Mouse (Mus musculus) lung, adult 2 months (tissue): Measurements from ENCODE around the gene Ass1. TPM values are rescaled to one million over a fixed set of nuclear protein-coding genes. Genes with fewer than 3 reads are reported as not detected.
A peak's percentile ranks its signal among the peaks of the same experiment; 100 is the strongest.

Source experiments
- DNase-seq: peaks from one replicate; pipeline ENCODE4 v3.0.0; 2022
- H3K4me1 ChIP-seq: fragments of 200-500 bp; 2 replicates; pipeline ENCODE4 v1.6.1; 2011; ENCODE audit warnings: low read length; ENCODE audit not compliant: control insufficient read depth, insufficient read depth
- H3K4me3 ChIP-seq: fragments of 200-500 bp; replicated peaks from 2 replicates; pipeline ENCODE3; 2011; ENCODE audit warnings: low read depth, mild to moderate bottlenecking, control low read depth, low read length; ENCODE audit errors: extremely low read depth
- CTCF ChIP-seq: fragments of 200-500 bp; IDR thresholded peaks from 2 replicates; pipeline ENCODE4 v1.5.1; 2011; ENCODE audit warnings: mild to moderate bottlenecking, low read length, control low read depth; ENCODE audit not compliant: insufficient read depth
- POLR2A ChIP-seq: fragments of 200-500 bp; IDR thresholded peaks from 2 replicates; pipeline ENCODE4 v1.6.1; 2011; ENCODE audit warnings: low read depth, mild to moderate bottlenecking, control low read depth, low read length, borderline replicate concordance; ENCODE audit errors: extremely low read depth
- WGBS: fragments of 180-500 bp; shearing (Covaris S2); methylation state at CpG from one replicate; pipeline ENCODE4 v1.1.7; 2018; 5-methylcytosine and 5-hydroxymethylcytosine counted together
- polyA plus RNA-seq: library from polyadenylated mRNA; depleted of rRNA; stranded (reverse); fragments of >200 nt; gene quantifications from 2 replicates; pipeline ENCODE4 v1.2.3, GENCODE M21; 2012

Gene Ass1
- polyA plus RNA-seq, 1 experiment: 18.2 TPM

DNA sequence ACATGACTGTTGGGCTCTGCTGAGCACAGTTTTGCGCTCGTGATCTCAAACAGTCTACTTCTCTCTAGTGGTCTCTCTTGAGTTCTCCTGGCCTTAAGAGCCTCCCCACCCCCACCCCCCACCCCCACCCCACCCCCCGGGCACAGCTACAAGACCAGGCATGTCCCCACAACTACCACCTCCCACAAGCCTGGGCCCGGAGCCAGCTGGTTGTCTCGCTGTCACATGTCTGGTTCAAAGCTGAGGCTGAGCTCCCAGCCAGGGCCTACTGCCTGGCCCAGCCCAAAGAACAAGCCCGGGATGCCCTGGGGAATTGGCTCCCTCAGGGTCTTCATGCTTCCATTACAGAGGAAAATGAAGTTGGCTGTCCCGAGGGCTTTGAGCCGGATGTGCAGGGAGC is 15.7 kb upstream of the Ass1 start:
- WGBS: 43% methylated on average over 8 of the region's 8 CpGs
- Histone ChIP-seq H3K4me3 (no peak overlapping the region), H3K4me1 (peaks cover 3% of the 10 kb centered on the region; the same call in 1 of the 2 replicates)
- TF ChIP-seq POLR2A (no peak), CTCF (no peak)
- DNase-seq: no peak

DNA sequence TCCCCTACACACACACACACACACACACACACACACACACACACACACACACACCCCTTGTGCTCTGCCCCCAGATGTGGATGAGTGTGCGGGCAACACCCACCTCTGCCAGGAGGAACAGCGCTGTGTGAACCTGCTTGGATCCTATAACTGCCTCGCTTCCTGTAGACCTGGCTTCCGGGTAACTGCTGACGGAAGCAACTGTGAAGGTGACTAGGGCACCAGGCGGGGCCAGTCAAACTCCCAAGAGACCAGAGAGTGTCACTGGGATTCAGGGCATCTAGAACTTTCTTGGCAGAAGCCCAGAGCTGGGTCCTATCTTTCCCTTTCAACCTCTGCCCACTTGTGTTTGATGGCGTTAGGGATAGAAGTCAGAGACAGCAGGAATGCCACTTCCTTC is 14.6 kb upstream of the Ass1 start:
- H3K4me1 ChIP-seq: peaks cover 7% of the 10 kb centered on the region
- DNase-seq: no peak
- TF ChIP-seq CTCF (no peak), POLR2A (no peak)
- WGBS: 78% methylated on average over 7 of the region's 7 CpGs
- no peak overlapping the region for H3K4me3 ChIP-seq

DNA sequence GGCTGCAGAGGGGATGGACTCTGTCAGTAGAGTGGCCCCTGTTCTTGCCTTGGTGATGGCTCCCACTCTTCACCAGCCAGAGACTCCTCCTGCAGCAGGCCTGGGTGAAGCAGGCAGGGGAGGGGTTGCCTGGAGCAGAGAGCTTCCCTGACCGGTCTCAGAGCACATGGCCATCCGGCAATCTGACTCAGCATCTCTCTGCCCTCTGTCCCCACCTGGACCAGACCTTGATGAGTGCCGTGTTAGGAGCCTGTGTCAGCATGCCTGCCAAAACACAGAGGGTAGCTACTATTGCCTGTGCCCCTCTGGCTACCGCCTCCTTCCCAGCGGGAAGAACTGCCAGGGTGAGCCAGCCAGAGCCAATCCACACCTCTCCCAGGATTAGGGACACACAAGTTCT is 11.5 kb upstream of the Ass1 start:
- WGBS: 61% methylated on average over 5 of the region's 5 CpGs
- TF ChIP-seq CTCF: no peak
- TF ChIP-seq POLR2A: no peak
- peaks cover 8% of the 10 kb centered on the region for H3K4me1 ChIP-seq
- no peak for DNase-seq
- H3K4me3 ChIP-seq: no peak overlapping the region

DNA sequence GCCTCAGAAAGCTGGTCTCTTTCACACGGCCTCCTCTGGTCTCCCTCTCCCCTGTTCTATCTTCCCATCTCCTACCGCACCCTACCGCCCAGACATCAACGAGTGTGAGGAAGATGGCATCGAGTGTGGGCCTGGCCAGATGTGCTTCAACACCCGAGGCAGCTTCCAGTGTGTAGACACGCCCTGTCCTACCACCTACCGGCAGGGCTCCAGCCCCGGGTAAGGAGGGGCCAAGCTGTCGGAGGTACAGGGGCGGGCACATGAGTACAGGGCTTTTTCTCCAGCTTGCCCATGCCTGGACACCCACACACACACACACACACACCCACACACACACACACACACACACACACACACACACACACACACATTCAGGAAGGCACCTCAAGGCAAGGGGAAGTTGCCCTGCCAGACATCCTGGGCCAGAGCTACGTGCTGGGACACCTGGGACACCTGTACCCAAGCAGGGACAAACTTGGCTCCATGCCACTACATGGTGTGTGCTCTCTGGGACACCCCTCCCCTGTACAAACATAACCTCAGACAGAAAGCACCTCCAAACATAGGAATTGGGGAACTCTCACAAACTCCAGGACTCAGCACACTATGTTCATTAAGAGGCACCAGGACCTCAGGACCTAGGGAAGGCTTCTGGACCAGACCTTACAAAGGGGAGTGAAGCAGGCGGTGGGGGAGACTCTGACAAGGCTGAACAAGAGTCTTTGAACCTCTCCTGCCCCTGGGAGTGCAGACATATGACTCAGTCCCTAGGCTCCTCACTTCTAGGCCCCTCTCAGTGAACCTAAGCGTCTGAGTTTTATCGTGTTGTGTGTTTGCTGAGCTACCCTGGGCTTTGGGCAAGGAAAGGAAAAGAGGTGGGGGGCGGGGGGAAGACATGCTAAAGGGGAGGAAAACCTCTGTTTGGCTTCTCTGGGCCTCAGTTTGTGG is 10.7 kb upstream of the Ass1 start:
- Histone ChIP-seq H3K4me1 (peaks cover 5% of the 10 kb centered on the region), H3K4me3 (no peak overlapping the region)
- TF ChIP-seq CTCF (no peak), POLR2A (no peak)
- 40% methylated on average over 16 of the region's 16 CpGs for WGBS
- no peak for DNase-seq

DNA sequence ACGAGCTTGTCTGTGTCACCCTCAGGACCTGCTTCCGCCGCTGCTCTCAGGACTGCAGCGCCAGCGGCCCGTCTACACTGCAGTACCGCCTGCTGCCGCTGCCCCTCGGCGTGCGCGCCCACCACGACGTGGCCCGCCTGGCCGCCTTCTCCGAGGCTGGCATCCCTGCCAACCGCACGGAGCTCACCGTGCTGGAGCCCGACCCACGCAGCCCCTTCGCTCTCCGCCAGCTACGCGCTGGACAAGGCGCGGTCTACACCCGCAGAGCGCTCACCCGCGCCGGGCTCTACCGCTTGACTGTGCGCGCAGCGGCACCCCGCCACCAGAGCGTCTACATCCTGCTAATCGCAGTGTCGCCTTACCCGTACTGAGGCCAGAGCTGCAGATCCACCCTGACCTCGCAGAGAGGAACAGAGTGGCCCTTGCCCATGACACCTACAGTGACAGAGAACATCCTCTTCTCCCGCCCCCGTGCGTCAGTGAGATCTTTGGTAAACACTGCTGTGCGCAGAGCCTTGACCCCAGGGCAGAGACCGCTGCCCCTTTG is 9.9 kb upstream of the Ass1 start:
- DNase-seq: no peak
- Histone ChIP-seq H3K4me3 (peak overlapping the region; percentile 36), H3K4me1 (peaks cover 5% of the 10 kb centered on the region)
- 3% methylated on average over 48 of the region's 48 CpGs for WGBS
- TF ChIP-seq CTCF (no peak), POLR2A (no peak)

DNA sequence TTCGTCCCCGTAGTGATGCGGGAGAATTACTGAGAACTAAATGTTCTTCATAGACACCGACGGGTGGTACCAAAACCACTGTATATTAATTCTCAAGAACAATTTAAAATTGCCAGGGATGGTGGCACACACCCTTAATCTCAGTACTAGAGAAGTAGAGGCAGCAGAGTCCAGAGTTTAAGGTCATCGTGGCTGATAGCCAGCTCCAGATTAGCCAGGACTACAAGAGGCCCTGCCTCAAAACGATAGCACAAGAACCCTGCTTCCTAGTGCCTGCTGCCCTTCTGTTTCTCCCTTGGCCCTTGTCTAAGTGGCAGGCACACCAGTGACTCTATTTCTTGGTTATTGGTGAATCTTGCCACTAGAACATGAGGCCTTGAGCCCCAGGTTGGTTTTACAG is 9.1 kb upstream of the Ass1 start:
- no peak overlapping the region for H3K4me3 ChIP-seq
- TF ChIP-seq POLR2A (no peak), CTCF (no peak)
- peaks cover 5% of the 10 kb centered on the region for H3K4me1 ChIP-seq
- 80% methylated on average over 7 of the region's 7 CpGs for WGBS
- DNase-seq: no peak

DNA sequence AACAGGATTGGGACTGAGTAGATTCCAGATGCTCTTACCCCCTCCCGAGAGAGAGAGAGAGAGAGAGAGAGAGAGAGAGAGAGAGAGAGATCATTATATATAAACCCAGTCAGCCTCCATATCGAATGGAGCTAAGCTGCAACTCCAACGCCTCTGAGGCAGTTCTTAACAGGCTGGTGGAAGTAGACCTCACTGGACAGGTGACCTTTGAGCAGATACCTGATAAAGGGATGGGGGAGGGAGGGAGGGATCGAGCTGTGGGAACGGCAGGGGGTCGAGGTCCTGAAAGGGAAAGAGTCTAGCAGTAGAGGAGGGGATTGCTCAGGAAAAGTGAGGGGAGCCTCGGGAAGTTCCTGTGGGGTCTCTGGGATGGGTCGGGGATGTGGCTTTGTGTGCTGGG is 8.0 kb upstream of the Ass1 start:
- DNase-seq: no peak
- no peak for TF ChIP-seq CTCF
- no peak for TF ChIP-seq POLR2A
- Histone ChIP-seq H3K4me3 (no peak overlapping the region), H3K4me1 (peaks cover 5% of the 10 kb centered on the region)
- 42% methylated on average over 8 of the region's 8 CpGs for WGBS

DNA sequence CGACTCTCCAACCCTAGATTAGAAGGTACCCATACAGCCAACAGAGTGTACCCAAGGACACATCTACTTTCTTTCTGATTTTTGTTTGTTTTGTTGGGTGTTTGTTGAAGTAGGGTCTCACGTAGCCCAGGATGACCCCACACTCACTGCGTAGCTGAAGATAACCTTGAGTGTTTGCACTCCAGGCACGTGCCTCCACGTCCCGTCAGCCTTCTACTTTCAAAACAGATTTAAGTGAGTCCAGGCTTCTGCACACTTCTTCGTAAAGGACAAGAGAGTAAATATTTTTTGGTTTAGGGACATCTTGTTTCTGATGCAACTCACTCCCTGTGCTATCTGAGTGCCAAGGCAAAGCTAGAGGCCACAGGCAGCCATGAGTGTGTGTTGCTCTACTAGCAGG is 6.8 kb upstream of the Ass1 start:
- DNase-seq: no peak
- TF ChIP-seq CTCF (no peak), POLR2A (no peak)
- WGBS: 56% methylated on average over 7 of the region's 7 CpGs
- Histone ChIP-seq H3K4me3 (no peak overlapping the region), H3K4me1 (peaks cover 5% of the 10 kb centered on the region)

DNA sequence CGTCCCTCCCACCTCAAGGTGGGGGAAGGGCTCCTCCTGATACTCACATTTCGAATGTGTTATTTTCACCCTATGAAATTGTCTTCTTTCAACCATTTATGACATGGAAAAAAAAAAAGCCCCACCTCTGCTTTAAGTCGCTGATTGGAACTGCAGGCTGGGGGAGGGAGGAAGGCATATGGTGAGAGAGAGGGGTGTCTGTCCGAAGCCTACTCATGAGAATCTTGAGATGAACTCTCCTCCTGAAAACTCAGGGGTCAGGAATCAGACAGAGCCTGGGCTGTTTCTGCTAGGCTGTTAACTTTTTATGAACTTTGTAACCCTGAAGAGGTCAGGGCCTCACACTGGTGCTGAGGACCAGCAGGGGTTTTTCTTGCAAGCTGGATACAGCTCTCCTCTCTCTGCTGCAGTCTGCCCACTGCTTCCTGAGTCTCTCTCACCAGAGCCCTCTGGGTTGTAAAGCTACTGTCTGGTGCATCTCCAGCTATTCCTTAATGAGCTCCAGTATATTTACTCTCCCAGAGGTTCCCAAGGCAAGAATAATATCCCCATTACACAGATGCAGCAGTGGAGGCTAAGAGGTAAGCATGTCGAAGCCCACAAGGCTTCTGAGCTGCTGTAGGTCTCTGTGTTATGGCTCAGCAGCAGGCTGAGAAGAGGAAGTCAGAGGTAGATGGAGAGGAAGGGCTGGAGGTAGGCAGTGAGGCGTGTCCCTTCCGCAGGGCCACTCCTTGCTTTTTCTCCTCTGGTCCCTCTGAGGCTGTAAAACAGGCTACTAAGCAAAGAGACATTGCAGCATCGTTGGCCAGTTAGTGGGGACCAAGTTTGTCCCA is 6.1 kb upstream of the Ass1 start:
- TF ChIP-seq POLR2A: no peak

More for the DNA sequence above, 6.1 kb upstream of the Ass1 start:
- H3K4me3 ChIP-seq: no peak overlapping the region
- H3K4me1 ChIP-seq: peaks cover 5% of the 10 kb centered on the region
- WGBS: 46% methylated on average over 8 of the region's 8 CpGs
- DNase-seq: no peak
